Mouse (Mus musculus) CH12.LX (cell line): ENCODE data around the gene Ttc29. TPM values are rescaled to one million over a fixed set of nuclear protein-coding genes. Genes with fewer than 3 reads are reported as not detected.

ENCODE experiments used
- DNase-seq: peaks from one replicate; pipeline ENCODE4 v3.0.0-alpha.2; 2013; ENCODE audit errors: extremely low read depth
- H3K27ac ChIP-seq: 2 replicates; pipeline ENCODE4 v1.5.1; 2012; ENCODE audit warnings: low read depth, mild to moderate bottlenecking, control low read depth, moderate library complexity; ENCODE audit not compliant: insufficient read depth
- H3K27me3 ChIP-seq: replicated peaks from 2 replicates; pipeline ENCODE3; 2012; ENCODE audit warnings: inconsistent platforms
- H3K36me3 ChIP-seq, 2 experiments: replicated peaks in 1 of 2; 2 replicates each; pipeline versions ENCODE3 to v1.6.1; 2012; ENCODE audit warnings: inconsistent platforms in 1 of 2, low read length in 1 of 2, mild to moderate bottlenecking in 1 of 2, mixed read lengths in 1 of 2, moderate library complexity in 1 of 2; ENCODE audit not compliant: control insufficient read depth in 1 of 2, insufficient read depth in 1 of 2
- H3K4me1 ChIP-seq, 2 experiments: 2 replicates each; pipeline ENCODE4 v1.6.1; 2012; ENCODE audit warnings: inconsistent platforms in 1 of 2, moderate library complexity in 1 of 2; ENCODE audit not compliant: insufficient read depth in 2 of 2, control insufficient read depth in 1 of 2
- H3K4me2 ChIP-seq: 2 replicates; pipeline ENCODE4 v1.6.1; 2012; ENCODE audit warnings: low read depth, mild to moderate bottlenecking, control low read depth; ENCODE audit not compliant: poor library complexity, insufficient read depth, severe bottlenecking
- H3K4me3 ChIP-seq, 3 experiments: fragments of 150-350 bp in 1 of 3; sonication (generic) in 1 of 3; replicated peaks in 1 of 3; 2 replicates each; pipeline versions ENCODE3 to v1.5.1; 2011 to 2012; ENCODE audit warnings: low read depth in 2 of 3, low read length in 2 of 3, mild to moderate bottlenecking in 2 of 3, moderate library complexity in 2 of 3, control low read depth in 1 of 3, improper control_type of control experiment in 1 of 3, inconsistent platforms in 1 of 3, mixed read lengths in 1 of 3; ENCODE audit not compliant: poor library complexity in 1 of 3
- H3K79me2 ChIP-seq: replicated peaks from 2 replicates; pipeline ENCODE4 v1.6.1; 2012; ENCODE audit warnings: mild to moderate bottlenecking, moderate library complexity; ENCODE audit not compliant: control insufficient read depth, poor library complexity, insufficient read depth, severe bottlenecking; ENCODE audit errors: extremely low read depth
- H3K9ac ChIP-seq: 2 replicates; pipeline ENCODE4 v1.6.1; 2012; ENCODE audit warnings: low read depth, mild to moderate bottlenecking, control low read depth, moderate library complexity; ENCODE audit not compliant: insufficient read depth
- H3K9me3 ChIP-seq: replicated peaks from 2 replicates; pipeline ENCODE3; 2012; ENCODE audit warnings: low read length, inconsistent platforms, mixed read lengths
- BHLHE40 ChIP-seq: IDR thresholded peaks from 2 replicates; pipeline ENCODE4 v1.6.1; 2011; ENCODE audit warnings: mild to moderate bottlenecking, low read depth, low read length, improper control_type of control experiment
- CHD1 ChIP-seq: IDR thresholded peaks from 2 replicates; pipeline ENCODE4 v1.6.1; 2012; ENCODE audit warnings: low read depth, low read length, improper control_type of control experiment, inconsistent platforms
- CHD2 ChIP-seq: IDR thresholded peaks from 2 replicates; pipeline ENCODE4 v1.6.1; 2011; ENCODE audit warnings: low read length, improper control_type of control experiment
- CTCF ChIP-seq, 2 experiments: IDR thresholded peaks in 1 of 2; conservative IDR thresholded peaks in 1 of 2; 2 replicates each; pipeline ENCODE4 v1.5.1; 2011 to 2012; ENCODE audit warnings: low read depth in 2 of 2, low read length in 2 of 2, improper control_type of control experiment in 1 of 2, inconsistent platforms in 1 of 2, mild to moderate bottlenecking in 1 of 2, moderate library complexity in 1 of 2
- ELF1 ChIP-seq: IDR thresholded peaks from 2 replicates; pipeline ENCODE4 v1.6.1; 2014; ENCODE audit warnings: low read depth, mild to moderate bottlenecking, inconsistent platforms, low read length, improper control_type of control experiment
- EP300 ChIP-seq: IDR thresholded peaks from 2 replicates; pipeline ENCODE4 v1.6.1; 2011; ENCODE audit warnings: low read length, improper control_type of control experiment
- ETS1 ChIP-seq: conservative IDR thresholded peaks from 2 replicates; pipeline ENCODE4 v1.6.1; 2012; ENCODE audit warnings: low read depth, mild to moderate bottlenecking, inconsistent platforms, low read length, improper control_type of control experiment, moderate library complexity
- GABPA ChIP-seq: IDR thresholded peaks from 2 replicates; pipeline ENCODE4 v1.6.1; 2012; ENCODE audit warnings: low read depth, low read length, improper control_type of control experiment, inconsistent platforms; ENCODE audit not compliant: insufficient replicate concordance
- JUN ChIP-seq: IDR thresholded peaks from 2 replicates; pipeline ENCODE4 v1.6.1; 2011; ENCODE audit warnings: low read depth, mild to moderate bottlenecking, low read length, improper control_type of control experiment, moderate library complexity; ENCODE audit not compliant: insufficient read depth
- JUND ChIP-seq: conservative IDR thresholded peaks from 2 replicates; pipeline ENCODE4 v1.6.1; 2011; ENCODE audit warnings: low read depth, low read length, improper control_type of control experiment
- KAT2A ChIP-seq: IDR thresholded peaks from 2 replicates; pipeline ENCODE4 v1.6.1; 2012; ENCODE audit warnings: low read length, improper control_type of control experiment, inconsistent platforms; ENCODE audit not compliant: insufficient replicate concordance
- MAFK ChIP-seq: IDR thresholded peaks from 2 replicates; pipeline ENCODE4 v1.6.1; 2011; ENCODE audit warnings: low read length, improper control_type of control experiment; ENCODE audit not compliant: insufficient replicate concordance
- MAX ChIP-seq: IDR thresholded peaks from 2 replicates; pipeline ENCODE4 v1.6.1; 2011; ENCODE audit warnings: low read length, improper control_type of control experiment
- MAZ ChIP-seq: IDR thresholded peaks from 2 replicates; pipeline ENCODE4 v1.6.1; 2012; ENCODE audit warnings: low read depth, mild to moderate bottlenecking, inconsistent platforms, low read length, improper control_type of control experiment, moderate library complexity
- MEF2A ChIP-seq: IDR thresholded peaks from 2 replicates; pipeline ENCODE4 v1.6.1; 2014; ENCODE audit warnings: low read depth, mild to moderate bottlenecking, inconsistent platforms, low read length, improper control_type of control experiment, borderline replicate concordance
- MXI1 ChIP-seq: IDR thresholded peaks from 2 replicates; pipeline ENCODE4 v1.6.1; 2011; ENCODE audit warnings: mild to moderate bottlenecking, low read depth, low read length, improper control_type of control experiment
- MYC ChIP-seq: IDR thresholded peaks from 2 replicates; pipeline ENCODE4 v1.6.1; 2011; ENCODE audit warnings: low read depth, mild to moderate bottlenecking, improper control_type of control experiment, low read length
- NRF1 ChIP-seq: IDR thresholded peaks from 2 replicates; pipeline ENCODE4 v1.6.1; 2014; ENCODE audit warnings: low read depth, mild to moderate bottlenecking, inconsistent platforms, low read length, improper control_type of control experiment, moderate library complexity
- POLR2A ChIP-seq: IDR thresholded peaks from 2 replicates; pipeline ENCODE4 v1.6.1; 2011; ENCODE audit warnings: low read depth, mild to moderate bottlenecking, improper control_type of control experiment, low read length
- POLR2AphosphoS2 ChIP-seq: IDR thresholded peaks from 2 replicates; pipeline ENCODE4 v1.6.1; 2011; ENCODE audit warnings: low read depth, low read length, improper control_type of control experiment
- RAD21 ChIP-seq: IDR thresholded peaks from 2 replicates; pipeline ENCODE4 v1.6.1; 2011; ENCODE audit warnings: low read depth, mild to moderate bottlenecking, low read length, improper control_type of control experiment, moderate library complexity
- SIN3A ChIP-seq: IDR thresholded peaks from 2 replicates; pipeline ENCODE4 v1.6.1; 2012; ENCODE audit warnings: low read length, improper control_type of control experiment, inconsistent platforms
- SMC3 ChIP-seq: IDR thresholded peaks from 2 replicates; pipeline ENCODE4 v1.6.1; 2011; ENCODE audit warnings: low read depth, low read length, improper control_type of control experiment
- TBP ChIP-seq: conservative IDR thresholded peaks from 2 replicates; pipeline ENCODE4 v1.6.1; 2011; ENCODE audit warnings: low read depth, low read length, improper control_type of control experiment
- UBTF ChIP-seq: IDR thresholded peaks from 2 replicates; pipeline ENCODE4 v1.6.1; 2012; ENCODE audit warnings: low read depth, mild to moderate bottlenecking, inconsistent platforms, low read length, improper control_type of control experiment, moderate library complexity
- USF2 ChIP-seq: conservative IDR thresholded peaks from 2 replicates; pipeline ENCODE4 v1.6.1; 2011; ENCODE audit warnings: low read depth, low read length, improper control_type of control experiment
- ZC3H11A ChIP-seq: IDR thresholded peaks from 2 replicates; pipeline ENCODE4 v1.6.1; 2012; ENCODE audit warnings: low read depth, mild to moderate bottlenecking, inconsistent platforms, low read length, improper control_type of control experiment
- ZMIZ1 ChIP-seq: IDR thresholded peaks from 2 replicates; pipeline ENCODE4 v1.6.1; 2012; ENCODE audit warnings: low read depth, mild to moderate bottlenecking, inconsistent platforms, low read length, improper control_type of control experiment
- dilution Hi-C: fragments of 300-500 bp; cut with MboI; formaldehyde crosslinking; loops from 2 replicates; pipeline ENCODE4 v1.14.3; 2020; ENCODE audit warnings: low sequenced_read_pairs; ENCODE audit not compliant: extremely low pct_unique_long_range_greater_than_20kb, extremely low pct_ligation_motif_present
- in situ Hi-C: fragments of 300-500 bp; cut with MboI; formaldehyde crosslinking; loops from 3 replicates; pipeline ENCODE4 v1.14.3; 2019; ENCODE audit warnings: low sequenced_read_pairs, low pct_ligation_motif_present, low pct_unique_long_range_greater_than_20kb, mixed read lengths
- polyA plus RNA-seq: library from polyadenylated mRNA; unstranded; fragments of >175 nt; gene quantifications from 2 replicates; pipeline ENCODE4 v1.2.1, GENCODE M21; 2012; ENCODE audit warnings: low read depth; ENCODE audit not compliant: insufficient read length
- total RNA-seq, 2 experiments: library from RNA; depleted of rRNA; stranded (reverse); fragments of 300-350 nt in 1 of 2; fragments of >200 nt in 1 of 2; gene quantifications; 2 replicates each; pipeline ENCODE4 v1.2.3; 2012 to 2014

Ttc29 gene
- total and polyA plus RNA-seq, 3 experiments: not detected

DNA sequence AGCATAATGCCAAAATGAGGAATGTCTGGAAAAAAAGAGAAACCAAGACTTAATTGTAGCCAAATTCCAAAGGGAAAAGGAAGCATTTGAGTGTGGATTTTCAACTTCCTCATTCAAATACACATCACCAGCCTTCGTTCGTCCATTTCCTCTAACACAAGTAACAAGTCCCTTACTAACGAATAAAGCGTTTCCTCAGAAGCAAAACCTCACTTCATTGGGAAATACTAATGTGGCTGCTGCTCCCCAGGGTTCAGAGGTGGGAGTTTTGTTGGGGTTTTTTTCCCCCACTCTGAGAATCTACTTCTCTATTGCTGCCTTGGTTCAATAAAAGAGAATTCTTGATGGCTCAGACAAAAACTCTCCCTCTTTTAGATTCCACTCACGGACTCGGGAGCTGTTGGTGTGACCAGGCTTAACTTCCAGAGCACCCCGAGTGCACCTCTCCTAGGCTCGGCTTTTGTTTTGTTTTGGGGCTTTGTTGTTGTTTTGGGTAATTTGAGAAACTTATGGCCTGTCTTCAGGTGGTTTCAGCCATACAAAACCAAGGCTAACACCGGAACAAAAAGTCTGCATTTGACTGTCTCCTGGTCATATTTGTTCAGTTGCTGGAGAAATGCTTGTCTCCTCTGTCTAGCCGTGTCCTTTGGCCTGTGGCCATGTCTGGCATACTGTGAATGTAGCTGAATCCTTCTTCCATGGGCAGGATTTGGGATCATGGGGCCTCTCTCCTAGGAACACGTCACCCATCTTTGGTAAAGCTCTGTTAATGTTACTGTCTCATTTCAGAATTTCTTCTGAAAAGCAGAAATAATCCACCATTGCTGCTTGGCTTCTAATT lies 127.8 kb downstream of the Ttc29 start:
- in situ Hi-C loops: no loop called here
- DNase-seq: no peak
- no peaks in the 10 kb centered on the region for H3K36me3 ChIP-seq
- dilution Hi-C loops: no loop called here
- no peak overlapping the region for H3K9ac ChIP-seq
- TF ChIP-seq SMC3: no peak
- TF ChIP-seq GABPA: no peak
- no peak for TF ChIP-seq MAZ
- TF ChIP-seq KAT2A: no peak
- no peak for TF ChIP-seq ZC3H11A
- TF ChIP-seq MAX: no peak
- no peak for TF ChIP-seq ZMIZ1
- no peak for TF ChIP-seq UBTF
- no peak for TF ChIP-seq MYC
- no peak for TF ChIP-seq JUND
- TF ChIP-seq SIN3A: no peak
- no peak for TF ChIP-seq CHD1
- no peak for TF ChIP-seq MAFK
- TF ChIP-seq EP300: no peak
- no peak for TF ChIP-seq USF2
- no peak for TF ChIP-seq MXI1
- TF ChIP-seq, all 38 proteins: peak for 0
- Histone ChIP-seq H3K79me2 (no peaks in the 10 kb centered on the region), H3K27ac (no peak overlapping the region), H3K27me3 (no peaks in the 10 kb centered on the region), H3K9me3 (no peaks in the 10 kb centered on the region), H3K4me3 (no peak overlapping the region), H3K4me2 (peak overlapping the region; percentile 26; the same call in 1 of the 2 replicates), H3K4me1 (peaks cover 0 to 9% of the 10 kb centered on the region in 2 experiments; a peak in 2 of 4 replicates)

DNA sequence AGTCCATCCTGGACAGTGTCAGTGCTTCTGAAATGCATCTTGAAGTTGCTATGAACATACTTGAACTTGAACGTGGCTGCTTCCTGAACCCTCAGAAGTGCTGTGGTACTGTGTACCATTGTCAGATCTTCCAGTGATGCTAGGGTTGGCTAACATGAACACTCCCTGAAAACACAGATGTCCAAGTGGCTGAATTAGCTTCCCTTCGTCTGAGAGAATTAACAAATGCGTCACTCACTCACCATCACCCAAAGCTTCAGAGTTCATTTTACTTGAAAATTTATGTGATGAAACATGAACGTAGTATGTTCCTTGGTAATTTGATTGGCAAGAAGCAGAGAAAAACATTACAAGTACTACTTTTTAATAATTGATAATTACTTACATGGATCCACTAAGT lies 129.1 kb downstream of the Ttc29 start:
- no peaks in the 10 kb centered on the region for H3K27me3 ChIP-seq
- H3K79me2 ChIP-seq: no peaks in the 10 kb centered on the region
- in situ Hi-C loops (no loop called here), dilution Hi-C loops (no loop called here)
- peaks cover 0 to 9% of the 10 kb centered on the region in 2 experiments; a peak in 2 of 4 replicates for H3K4me1 ChIP-seq
- H3K4me3 ChIP-seq: no peak overlapping the region
- no peaks in the 10 kb centered on the region for H3K9me3 ChIP-seq
- H3K36me3 ChIP-seq: no peaks in the 10 kb centered on the region
- DNase-seq: no peak
- no peak overlapping the region for H3K4me2 ChIP-seq
- no peak overlapping the region for H3K9ac ChIP-seq
- H3K27ac ChIP-seq: no peak overlapping the region
- TF ChIP-seq POLR2AphosphoS2 (no peak), MAX (no peak), EP300 (no peak), ELF1 (no peak), BHLHE40 (no peak), CTCF (conservative IDR thresholded peaks at IDR 0.05 in 1 of 2, IDR thresholded peaks at IDR 0.05 in 1 of 2; ENCODE audit: low read depth in 2 of 2, low read length in 2 of 2) (no peak), TBP (no peak), CHD2 (no peak), POLR2A (no peak), JUN (no peak), UBTF (no peak), RAD21 (no peak), MAFK (no peak), MXI1 (no peak), ETS1 (no peak), NRF1 (no peak), SIN3A (no peak), MEF2A (no peak)
